Mouse (Mus musculus): Measurements from ENCODE around the gene Mok. TPM values are rescaled to one million over a fixed set of nuclear protein-coding genes. Genes with fewer than 3 reads are reported as not detected.

The Mok gene
- total RNA-seq, 2 experiments from 2014 or later, result 11.7 to 14.7 TPM

DNA sequence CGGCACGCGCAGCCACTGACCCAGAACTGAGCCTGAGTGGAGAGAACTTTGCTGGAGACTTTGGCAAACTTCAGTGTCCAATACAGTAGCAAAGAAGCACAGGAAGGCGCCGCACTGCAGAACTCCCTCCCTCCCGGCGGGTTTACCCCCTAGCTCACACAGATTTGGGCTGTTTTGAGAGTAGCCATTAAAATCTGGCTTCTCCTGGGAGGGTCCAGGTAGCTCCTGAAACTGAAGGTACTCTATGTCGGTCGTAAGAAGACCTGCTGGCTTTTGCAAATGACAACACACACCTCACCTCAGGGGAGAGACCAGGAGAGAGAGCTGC lies 10.2 kb upstream of the Mok start:
- no peak for DNase-seq (ENCODE audit: low spot score in 2 of 2)
- intact Hi-C loops (cut with DNase I), result no loop called here

DNA sequence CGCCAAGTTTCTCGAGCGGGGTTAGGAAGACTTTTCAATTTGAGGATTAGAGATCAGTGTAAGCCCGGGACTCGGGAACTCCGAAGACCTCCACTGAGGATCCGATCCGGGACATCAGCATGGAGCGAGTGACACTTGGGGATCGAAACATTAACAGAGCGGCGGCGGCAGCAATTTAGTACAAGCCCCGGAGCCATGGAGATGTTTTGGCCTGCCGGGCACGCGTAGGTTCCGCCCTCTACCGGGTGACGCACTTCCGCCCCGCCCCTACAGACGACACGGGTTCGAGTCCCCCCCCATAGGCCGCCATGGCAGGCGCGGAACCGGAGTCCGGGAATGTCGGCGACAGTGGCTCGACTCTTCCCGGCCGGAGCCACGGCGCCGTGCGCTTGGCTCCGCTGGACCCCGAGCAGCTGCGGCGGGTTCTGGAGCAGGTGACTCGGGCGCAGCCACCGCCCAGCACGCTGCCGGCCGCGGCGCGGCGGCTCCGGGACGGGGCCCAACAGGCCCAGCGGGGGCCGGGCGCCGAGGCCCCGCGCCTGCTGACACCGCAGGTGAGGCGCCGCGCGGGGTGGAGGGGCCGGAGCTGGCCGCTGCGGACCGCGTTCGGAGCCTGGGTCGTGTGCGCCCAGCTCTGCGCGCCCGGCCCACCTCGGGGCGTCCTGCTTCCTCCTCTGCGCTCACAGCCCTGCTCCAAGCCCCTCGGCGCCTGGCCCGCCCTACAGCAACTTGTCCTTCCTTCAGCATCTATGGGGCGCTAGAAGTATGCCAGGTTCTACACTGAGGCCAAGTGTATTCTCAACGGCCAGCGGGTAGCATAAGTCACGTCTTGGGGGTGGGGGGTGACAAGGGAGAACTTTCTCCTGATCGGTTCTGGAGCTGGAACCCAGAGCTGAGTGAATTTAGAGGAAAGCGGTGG lies 9.5 kb upstream of the Mok start, which contains the start of gene Zfp839:
Gene Zfp839, plus strand, starts transcription at position 244 of the 919 bp plus-strand sequence.
- intact Hi-C loops (cut with DNase I), result no loop called here
- DNase-seq (ENCODE audit: low spot score in 2 of 2), result peak; percentile 90

DNA sequence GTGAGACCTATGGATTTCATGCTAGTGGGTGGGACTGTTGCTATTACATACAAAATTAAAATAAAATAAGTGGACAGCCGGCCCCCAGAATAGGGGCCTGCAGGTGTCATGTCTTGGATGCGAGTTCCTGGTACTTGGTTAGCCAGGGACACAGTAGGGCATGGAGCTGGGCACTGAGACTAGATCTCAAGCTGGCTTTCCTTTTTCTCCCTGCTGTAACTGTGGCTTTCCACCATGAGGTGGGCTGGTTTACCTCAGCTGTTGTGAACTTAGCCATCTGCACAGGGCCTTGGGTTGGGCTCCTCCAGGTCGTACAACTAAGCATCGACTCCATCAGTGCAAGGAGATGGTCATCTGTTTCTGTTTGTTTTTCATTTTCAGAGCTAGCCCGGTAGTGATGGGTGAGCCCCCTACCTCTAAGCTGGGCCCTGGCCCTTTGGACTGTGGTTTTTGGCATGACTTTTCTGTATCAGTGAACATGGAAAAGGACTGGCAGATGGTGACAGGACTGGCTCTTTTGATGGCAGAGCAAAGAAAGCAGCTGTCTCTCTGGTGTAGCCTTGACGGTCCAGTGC lies 5.5 kb upstream of the Mok start:
- DNase-seq (ENCODE audit: low spot score in 2 of 2), result no peak
- intact Hi-C loops (cut with DNase I), result loop anchor here (10.0 kb wide), 1 partner anchor 401 kb away; the partner anchor contains the start of gene Ppp2r5c

DNA sequence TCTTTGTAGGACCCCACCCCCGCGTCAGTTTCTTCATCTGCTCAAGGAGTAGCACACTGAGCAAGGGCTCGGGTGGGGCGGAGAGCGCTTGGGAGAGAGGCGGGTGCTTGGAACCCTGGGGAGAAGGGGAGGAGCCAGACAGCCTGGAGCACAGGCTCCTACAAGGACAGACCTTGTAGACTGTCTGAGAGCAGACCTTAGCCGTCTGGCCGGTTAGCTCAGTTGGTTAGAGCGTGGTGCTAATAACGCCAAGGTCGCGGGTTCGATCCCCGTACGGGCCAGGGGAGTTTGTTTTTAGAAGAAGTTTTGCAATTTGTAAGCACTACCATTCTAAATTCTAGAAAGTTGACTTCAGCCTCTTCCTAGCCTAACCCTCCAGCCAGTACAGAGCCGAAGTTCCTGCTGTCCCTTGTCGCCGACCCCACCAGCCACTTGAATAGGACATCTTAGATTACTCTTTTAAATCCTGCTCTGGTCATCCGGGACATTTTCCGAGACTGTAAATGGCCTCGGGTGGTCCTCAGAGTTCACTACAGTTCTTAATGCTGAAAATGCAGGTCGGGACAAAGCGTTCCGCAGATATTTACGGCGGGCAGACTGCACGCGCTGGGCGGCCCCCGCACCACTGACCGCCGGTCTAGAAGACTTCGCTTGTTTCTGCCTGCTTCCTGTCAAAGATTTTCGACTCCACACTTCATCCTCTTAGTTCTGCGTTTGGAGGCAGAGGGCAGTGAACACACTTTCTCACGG lies 4.6 kb upstream of the Mok start:
- intact Hi-C loops (cut with DNase I), result loop anchor here (10.0 kb wide), 1 partner anchor 401 kb away; the partner anchor contains the start of gene Ppp2r5c
- peak; percentile 79 to 88 for DNase-seq (ENCODE audit: low spot score in 2 of 2)

DNA sequence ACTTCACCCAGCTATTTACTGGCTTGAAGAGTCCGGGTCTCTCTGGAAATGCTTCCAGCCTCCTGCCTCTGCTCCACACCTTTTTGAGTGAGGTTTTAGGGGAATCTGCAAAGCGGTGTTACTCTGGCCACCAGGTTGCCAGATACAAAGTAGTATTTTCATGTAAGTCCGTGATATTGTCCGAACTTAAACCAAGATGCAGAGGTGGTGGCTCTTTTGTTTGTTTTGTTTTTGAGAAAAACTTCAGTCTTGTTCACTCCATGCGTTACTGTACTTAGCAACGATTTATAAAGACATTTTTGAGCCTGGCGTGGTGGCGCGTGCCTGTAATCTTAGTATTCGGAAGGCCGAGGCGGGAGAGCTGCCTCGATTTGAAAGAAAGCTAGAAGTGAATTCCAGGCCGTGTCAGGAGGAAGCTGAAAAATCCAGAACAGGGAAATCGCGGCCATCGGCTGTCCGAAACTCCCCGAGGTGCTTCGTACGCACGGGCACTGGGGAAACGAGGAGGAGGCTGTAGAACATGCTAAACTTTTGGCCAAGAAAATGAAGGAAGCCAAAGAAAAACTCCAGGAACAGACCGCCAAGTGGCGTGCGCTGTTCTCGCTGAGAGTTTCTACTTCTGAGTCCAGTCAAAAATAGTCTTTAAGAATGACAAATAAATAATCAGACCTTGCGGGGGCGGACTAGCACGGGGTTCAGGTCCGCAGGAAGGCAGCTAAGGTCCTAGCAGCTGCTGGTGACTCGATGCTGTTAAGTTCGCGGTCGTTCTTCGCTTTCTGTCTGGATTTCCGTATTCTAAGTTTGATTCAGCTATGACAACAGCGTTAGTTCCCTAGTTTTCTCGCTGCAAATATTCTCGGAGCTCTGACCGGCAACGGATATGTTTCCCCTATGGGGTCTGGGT lies 3.7 kb upstream of the Mok start:
- DNase-seq (ENCODE audit: low spot score in 2 of 2), result peak in 1 of 2 experiments; percentile 36

DNA sequence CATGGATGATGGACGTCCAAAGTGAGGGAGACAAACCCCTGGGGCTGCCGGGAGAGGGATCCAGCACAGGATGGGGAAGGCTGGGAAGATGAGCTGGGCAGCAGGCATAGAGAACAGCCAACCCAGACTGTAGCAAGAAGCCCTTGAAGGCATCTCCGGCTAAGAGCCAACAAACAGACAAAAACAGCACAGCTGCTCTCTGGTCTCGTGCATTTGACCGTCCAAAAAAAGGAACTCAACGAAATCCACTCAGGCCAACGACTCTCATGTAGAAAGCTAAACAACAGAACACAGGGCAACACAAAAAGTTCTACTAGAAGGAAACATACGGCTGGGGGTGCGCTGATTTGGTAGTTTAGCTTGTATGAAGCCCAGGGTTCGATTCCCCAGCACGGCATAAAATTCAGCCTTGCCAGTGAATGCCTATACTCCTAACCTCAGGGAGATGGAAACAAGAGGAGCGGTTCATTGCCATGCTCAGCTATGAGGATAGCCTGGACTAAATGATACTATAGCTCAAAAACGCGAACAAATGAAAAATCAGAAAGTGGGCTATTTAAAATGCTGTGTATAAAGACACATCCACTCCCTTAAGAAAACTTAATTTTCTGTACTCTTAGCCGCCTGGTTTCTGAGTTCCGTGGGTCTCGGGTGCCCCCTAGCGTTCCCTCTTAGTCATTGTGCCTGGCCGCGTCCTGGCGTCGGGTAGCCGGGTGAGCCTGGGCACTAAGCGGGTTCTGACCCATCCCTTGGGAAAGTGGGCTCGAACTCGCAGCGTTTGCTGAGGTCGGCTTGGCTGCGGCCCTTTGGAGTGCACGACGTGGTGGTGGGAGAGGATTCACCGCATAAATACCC lies 2.7 kb upstream of the Mok start:
- peak; percentile 79 to 84 for DNase-seq (ENCODE audit: low spot score in 2 of 2)
- intact Hi-C loops (cut with DNase I), result loop anchor here (2.0 to 10.0 kb wide), 4 partner anchors 146 to 426 kb away; partner anchors contain the start of gene Ppp2r5c

More for the DNA sequence above, 3.7 kb upstream of the Mok start:
- intact Hi-C loops (cut with DNase I), result loop anchor here (5.0 to 10.0 kb wide), 3 partner anchors 147 to 427 kb away; partner anchors contain the start of gene Ppp2r5c

DNA sequence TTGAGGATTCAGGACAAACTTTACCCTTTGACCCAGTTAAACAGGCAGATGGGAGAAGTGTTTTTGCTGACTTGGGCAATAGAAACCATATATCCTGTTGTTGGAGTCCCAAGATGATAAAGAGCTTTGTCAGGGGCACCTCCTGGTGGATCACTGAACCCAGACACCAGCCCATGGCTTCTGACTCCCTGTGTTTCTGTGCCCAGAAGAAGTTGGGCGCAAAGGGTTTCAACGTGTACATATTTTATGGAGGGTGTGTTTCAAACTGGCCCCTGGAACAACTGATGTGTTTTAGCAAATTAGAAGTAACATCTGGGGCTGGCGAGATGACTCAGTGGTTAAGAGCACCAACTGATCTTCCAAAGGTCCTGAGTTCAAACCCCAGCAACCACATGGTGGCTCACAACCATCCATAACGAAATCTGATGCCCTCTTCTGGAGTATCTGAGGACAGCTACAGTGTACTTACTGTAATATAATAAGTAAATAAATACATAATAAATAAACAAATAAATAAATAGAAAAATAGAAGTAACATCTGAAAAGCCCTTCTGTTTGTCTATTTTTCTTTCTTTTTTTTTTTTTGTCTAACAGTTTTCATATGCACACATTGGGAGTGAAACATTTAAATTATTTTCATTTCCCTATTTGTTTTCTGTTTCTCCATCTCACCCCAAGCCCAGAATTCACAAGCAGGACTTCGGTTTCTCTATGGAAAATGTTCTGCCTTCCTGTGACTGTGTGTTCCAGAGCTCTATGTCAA lies 1.2 kb upstream of the Mok start:
- no peak for DNase-seq (ENCODE audit: low spot score in 2 of 2)
- intact Hi-C loops (cut with DNase I), result loop anchor here (2.0 to 10.0 kb wide), 5 partner anchors 105 to 425 kb away; partner anchors contain the start of genes Ppp2r5c and Wdr20

DNA sequence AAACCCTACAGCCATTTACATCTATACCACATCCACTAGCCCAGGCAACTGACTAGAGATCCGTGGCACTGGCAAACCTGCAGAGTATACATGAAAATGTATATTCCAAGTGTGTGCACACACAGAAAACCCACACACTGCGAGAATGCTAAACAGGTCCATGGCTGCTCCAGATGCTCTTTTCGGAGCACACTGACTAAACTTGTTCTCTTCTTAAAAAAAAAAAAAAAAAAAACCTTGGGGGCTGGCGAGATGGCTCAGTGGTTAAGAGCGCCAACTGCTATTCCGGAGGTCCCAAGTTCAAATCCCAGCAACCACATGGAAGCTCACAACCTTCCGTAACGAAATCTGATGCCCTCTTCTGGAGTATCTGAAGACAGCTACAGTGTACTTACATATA lies 2.9 kb downstream of the Mok start:
- DNase-seq (ENCODE audit: low spot score in 2 of 2), result no peak
- intact Hi-C loops (cut with DNase I), result no loop called here

DNA sequence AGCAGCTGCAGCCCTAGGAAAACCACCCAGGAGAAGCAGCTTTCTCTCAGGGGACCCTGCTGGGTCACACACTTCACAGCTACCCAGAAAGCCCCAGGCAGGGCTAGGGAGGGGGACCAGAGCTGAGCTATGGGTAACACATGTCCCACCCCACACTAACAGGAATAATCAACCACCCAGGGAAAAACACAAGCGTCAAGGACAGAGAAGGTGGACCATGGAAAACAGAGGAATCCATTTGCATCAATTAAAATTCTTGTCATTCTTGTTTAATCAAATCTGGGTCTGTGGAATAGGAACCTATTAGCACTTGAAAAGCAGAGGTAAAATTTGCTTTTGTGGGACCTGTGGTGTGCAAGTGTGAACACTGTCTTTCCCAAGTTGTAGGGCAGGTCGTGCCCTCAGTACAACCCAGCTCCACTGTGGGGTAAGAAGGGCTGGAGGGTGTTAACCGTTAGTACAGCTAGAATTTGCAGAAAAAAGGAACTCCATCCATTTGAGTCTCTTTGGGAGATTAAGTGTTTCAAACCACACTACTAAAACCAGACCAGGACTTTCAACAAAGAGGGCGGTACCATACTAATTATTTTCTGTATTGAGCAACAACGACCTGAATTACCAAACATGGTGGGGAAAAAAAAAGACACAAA lies 3.4 kb downstream of the Mok start:
- intact Hi-C loops (cut with DNase I), result no loop called here
- no peak for DNase-seq (ENCODE audit: low spot score in 2 of 2)

DNA sequence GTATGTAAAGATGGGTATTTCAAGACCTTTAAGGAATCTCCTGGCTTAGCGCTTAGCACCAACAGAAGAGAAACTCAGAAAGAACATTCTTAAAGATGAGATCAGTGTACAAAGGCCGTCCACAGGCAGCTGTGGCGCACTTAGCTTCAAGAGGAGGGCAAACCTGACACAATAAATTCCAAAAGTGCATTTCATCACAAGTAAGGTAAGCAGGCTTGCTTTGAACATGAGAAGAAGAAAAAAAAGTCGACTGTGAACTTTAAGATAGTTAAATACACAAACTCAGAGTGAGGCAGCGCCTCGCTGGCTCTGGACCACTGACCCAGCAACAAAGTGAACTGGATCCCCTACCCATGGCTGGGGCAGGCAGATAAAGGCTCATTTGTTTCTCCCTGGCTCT lies 4.0 kb downstream of the Mok start:
- intact Hi-C loops (cut with DNase I), result no loop called here
- DNase-seq (ENCODE audit: low spot score in 2 of 2), result no peak

DNA sequence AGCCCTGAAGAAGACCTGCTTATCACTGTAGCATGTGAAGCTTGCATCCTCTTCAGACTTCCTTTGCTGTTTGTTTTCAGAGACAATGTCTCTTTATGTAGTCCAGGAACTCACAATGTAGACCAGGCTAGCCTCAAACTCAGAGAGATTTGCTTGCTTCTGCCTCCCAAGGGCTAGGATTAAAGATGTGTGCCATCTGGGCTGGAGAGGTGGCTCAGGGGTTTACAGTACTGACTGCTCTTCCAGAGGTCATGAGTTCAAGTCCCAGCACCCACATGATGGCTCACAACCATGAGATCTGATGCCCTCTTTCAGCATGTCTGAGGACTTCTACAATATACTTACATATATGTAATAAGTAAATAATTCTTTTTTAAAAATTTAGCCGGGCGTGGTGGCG lies 5.6 kb downstream of the Mok start:
- DNase-seq (ENCODE audit: low spot score in 2 of 2), result no peak
- intact Hi-C loops (cut with DNase I), result no loop called here

DNA sequence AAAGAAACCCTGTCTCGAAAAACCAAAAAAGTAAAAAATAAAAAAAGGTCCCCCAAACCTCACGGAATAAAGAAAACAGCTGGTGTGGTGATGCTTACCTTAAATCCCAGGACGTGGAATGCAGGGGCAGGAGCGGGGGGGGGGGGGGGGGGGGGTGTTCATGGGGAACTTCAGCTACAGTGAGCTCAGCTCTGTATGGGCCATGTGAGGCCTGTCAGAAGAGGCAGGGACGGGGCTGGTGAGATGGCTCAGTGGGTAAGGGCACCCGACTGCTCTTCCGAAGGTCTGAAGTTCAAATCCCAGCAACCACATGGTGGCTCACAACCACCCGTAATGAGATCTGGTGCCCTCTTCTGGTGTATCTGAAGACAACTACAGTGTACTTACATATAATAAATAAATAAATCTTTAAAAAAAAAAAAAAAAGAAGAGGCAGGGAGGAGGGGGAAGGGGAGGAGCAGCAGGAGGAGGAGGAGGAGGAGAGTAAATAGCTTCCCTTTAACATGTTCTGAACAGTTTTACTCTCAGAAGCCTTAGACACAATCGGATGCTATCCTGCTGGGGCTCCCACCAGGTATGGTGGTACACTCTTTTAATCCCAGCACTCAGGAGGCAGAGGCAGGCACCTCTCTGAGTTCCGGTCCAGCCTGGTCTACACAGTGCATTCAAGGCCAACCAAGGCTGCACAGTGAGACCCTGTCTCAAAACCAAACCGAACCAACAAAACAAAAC lies 10.3 kb downstream of the Mok start:
- DNase-seq (ENCODE audit: low spot score in 2 of 2), result no peak
- intact Hi-C loops (cut with DNase I), result no loop called here

DNA sequence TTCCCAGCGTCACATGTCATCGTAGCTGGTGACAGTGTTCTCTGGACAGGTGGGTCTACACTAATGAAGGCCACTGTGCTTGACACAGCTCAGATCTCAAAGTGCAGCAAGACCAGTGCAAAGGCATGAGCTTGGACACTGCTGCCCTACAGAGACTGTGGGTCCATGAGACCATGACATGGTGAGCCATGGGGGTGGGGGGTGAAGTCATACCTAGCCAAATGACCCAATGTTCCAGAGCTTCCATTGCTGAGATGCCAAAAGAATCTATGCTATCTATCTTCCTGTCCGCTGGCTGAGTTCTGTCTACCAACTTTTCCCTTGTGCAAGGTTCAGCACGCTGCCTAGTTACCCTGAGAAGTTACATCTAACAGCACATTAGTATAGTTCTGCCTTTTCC lies 11.8 kb downstream of the Mok start:
- DNase-seq (ENCODE audit: low spot score in 2 of 2), result no peak
- intact Hi-C loops (cut with DNase I), result no loop called here

DNA sequence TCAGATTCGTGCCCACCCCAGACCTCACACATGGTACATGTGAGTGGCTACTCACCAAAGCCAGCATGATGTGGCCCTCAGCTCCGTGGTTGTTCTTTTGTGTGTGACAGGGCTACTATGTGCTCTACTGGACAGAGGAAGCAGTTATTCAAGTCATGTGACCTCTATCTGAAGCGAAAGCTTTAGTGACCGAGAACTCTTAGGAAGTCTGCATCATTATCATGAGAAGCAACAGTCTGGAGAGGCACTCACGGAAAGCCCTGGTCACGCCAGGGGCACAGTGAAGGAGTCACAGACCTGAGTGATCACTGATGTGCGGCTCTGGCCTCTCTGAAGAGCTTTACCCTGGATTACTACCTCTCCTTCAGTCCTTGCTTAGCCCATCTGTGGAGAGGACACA lies 18.4 kb downstream of the Mok start:
- DNase-seq (ENCODE audit: low spot score in 2 of 2), result no peak
- intact Hi-C loops (cut with DNase I), result no loop called here

DNA sequence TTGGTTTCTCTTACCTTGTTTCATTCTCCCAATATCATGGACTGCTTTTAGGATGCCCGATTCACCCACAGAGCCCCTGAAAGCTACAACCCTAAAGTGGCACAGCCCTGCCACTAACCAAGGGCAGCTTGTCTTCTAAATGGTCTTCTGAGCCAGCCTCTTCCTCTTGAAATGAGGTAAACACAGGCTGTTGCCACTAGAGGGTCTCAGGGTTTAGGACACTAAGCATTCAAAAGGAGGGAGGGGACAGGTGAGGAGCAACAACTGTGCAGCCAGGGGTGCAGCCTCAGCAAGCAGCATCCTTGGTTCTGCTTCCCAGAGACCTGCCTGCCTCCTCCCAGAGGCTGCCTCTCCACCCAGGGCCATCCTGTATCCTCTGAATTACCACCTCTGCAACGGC lies 19.0 kb downstream of the Mok start:
- intact Hi-C loops (cut with DNase I), result no loop called here
- DNase-seq (ENCODE audit: low spot score in 2 of 2), result no peak

DNA sequence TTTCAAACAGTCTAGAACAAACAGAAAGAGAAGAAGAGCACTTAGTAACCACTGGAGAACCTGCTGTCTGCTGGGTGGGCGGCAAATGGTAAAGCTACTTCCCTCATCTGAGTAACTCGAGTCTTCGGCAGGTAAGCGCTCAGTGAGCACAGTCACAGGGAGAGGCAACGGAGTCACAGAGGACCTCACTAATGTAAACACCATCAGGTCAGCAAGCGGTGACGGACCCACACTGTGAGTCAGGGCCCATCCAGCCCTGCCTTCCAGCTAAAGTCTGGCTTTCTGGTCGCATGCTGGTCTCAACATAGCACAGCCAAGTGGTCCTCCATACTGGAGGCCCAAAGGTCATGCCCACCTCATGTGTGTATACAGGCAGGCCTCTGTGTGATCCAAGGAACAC lies 21.4 kb downstream of the Mok start:
- no peak for DNase-seq (ENCODE audit: low spot score in 2 of 2)
- intact Hi-C loops (cut with DNase I), result no loop called here

Measured in left cerebral cortex, postnatal 25 days (tissue).